Mouse (Mus musculus): ENCODE measurements around the gene Gm21750. TPM values are rescaled to one million over a fixed set of nuclear protein-coding genes. Genes with fewer than 3 reads are reported as not detected.

Gm21750 gene
- polyA plus RNA-seq, 1 experiment = not detected

- TF ChIP-seq CTCF (IDR thresholded peaks at IDR 0.05; ENCODE audit: low read depth, low read length) = no peak
- no peak for TF ChIP-seq POLR2A (IDR thresholded peaks at IDR 0.05; ENCODE audit: borderline replicate concordance, low read depth, low read length)
- Histone ChIP-seq H3K4me1 (ENCODE audit: control insufficient read depth, insufficient read depth, low read length) (peaks cover 21% of the 10 kb centered on the region), H3K4me3 (ENCODE audit: insufficient read depth, low read length) (no peak overlapping the region), H3K27ac (ENCODE audit: insufficient read depth, low read depth, low read length) (peak overlapping the region; percentile 49)
Measured at GRCm38 (mm10) chr14:73687726-73688125, 26.7 kb downstream of the Gm21750 start.

- Histone ChIP-seq H3K4me3 (ENCODE audit: insufficient read depth, low read length) (no peak overlapping the region), H3K27ac (ENCODE audit: insufficient read depth, low read depth, low read length) (no peak overlapping the region; the same call in 1 of the 2 replicates), H3K4me1 (ENCODE audit: control insufficient read depth, insufficient read depth, low read length) (peaks cover 21% of the 10 kb centered on the region)
- TF ChIP-seq CTCF (IDR thresholded peaks at IDR 0.05; ENCODE audit: low read depth, low read length) (no peak), POLR2A (IDR thresholded peaks at IDR 0.05; ENCODE audit: borderline replicate concordance, low read depth, low read length) (no peak)
Measured at GRCm38 (mm10) chr14:73688427-73688826, 27.4 kb downstream of the Gm21750 start.

GRCm38 (mm10) chr14:73700256-73700655, 39.2 kb downstream of the Gm21750 start:
- Histone ChIP-seq H3K4me1 (ENCODE audit: control insufficient read depth, insufficient read depth, low read length) (no peaks in the 10 kb centered on the region; the same call in 1 of the 2 replicates), H3K27ac (ENCODE audit: insufficient read depth, low read depth, low read length) (no peak overlapping the region), H3K4me3 (ENCODE audit: insufficient read depth, low read length) (no peak overlapping the region)
- no peak for TF ChIP-seq CTCF (IDR thresholded peaks at IDR 0.05; ENCODE audit: low read depth, low read length)

GRCm38 (mm10) chr14:73709412-73710110, 48.5 kb downstream of the Gm21750 start:
- TF ChIP-seq CTCF (IDR thresholded peaks at IDR 0.05; ENCODE audit: low read depth, low read length) (no peak), POLR2A (IDR thresholded peaks at IDR 0.05; ENCODE audit: borderline replicate concordance, low read depth, low read length) (no peak)
- no peak overlapping the region for H3K27ac ChIP-seq (ENCODE audit: insufficient read depth, low read depth, low read length)
- no peaks in the 10 kb centered on the region for H3K4me1 ChIP-seq (ENCODE audit: control insufficient read depth, insufficient read depth, low read length)
- no peak overlapping the region for H3K4me3 ChIP-seq (ENCODE audit: insufficient read depth, low read length)

Other genes with a start within 250 kb of the Gm21750 start
- gene Med4, start 151.2 kb upstream of the Gm21750 start, polyA plus RNA-seq (2012; ENCODE audit: insufficient read depth, insufficient read length, missing spikeins) = 31.1 and 33.5 TPM in 2 replicates
- 45.2 and 48.5 TPM in 2 replicates for gene Sucla2, start 135.9 kb upstream of the Gm21750 start, polyA plus RNA-seq (2012; ENCODE audit: insufficient read depth, insufficient read length, missing spikeins)
- gene Nudt15, start 113.0 kb upstream of the Gm21750 start, polyA plus RNA-seq (2012; ENCODE audit: insufficient read depth, insufficient read length, missing spikeins) = 2.7 and 3.0 TPM in 2 replicates